Comparison of ENCODE assay signal across 8 mouse cellular contexts in genomic region chr11:33200764-33201625, GRCm38 (mm10). TPM values are rescaled to one million over a fixed set of nuclear protein-coding genes. Genes with fewer than 3 reads are reported as not detected.
A peak's percentile ranks its signal among the peaks of the same experiment; 100 is the strongest.
DNase-seq lines count a peak whose midpoint lies in the region; ATAC-seq and TF ChIP-seq lines count a peak whose summit lies in the region.

No protein-coding gene starts in this region.

- DNase-seq in heart, adult 8-10 months (ENCODE audit: low spot score): no peak
- peak; percentile 82 for DNase-seq in brain, embryonic 14.5 days (ENCODE audit: low read depth)
- DNase-seq in midbrain, postnatal 0 days (ENCODE audit: low spot score): peak; percentile 43
- DNase-seq in frontal cortex, adult 2 months (ENCODE audit: extremely low spot score in 1 of 2, low spot score in 1 of 2): no peak
- DNase-seq in urinary bladder, postnatal 10 days (ENCODE audit: low spot score): no peak

- peaks cover 30% of the 10 kb centered on the region for H3K4me1 ChIP-seq in heart, embryonic 12.5 days (replicated peaks)
- H3K4me1 ChIP-seq in forebrain, embryonic 16.5 days (replicated peaks; ENCODE audit: control insufficient read depth, insufficient read depth, low read length): peaks cover 31% of the 10 kb centered on the region
- H3K4me1 ChIP-seq in kidney, embryonic 16.5 days (ENCODE audit: insufficient read depth, low read length): peaks cover 26% of the 10 kb centered on the region
- no peaks in the 10 kb centered on the region for H3K4me1 ChIP-seq in midbrain, postnatal 0 days (ENCODE audit: insufficient read depth, low read length)

- H3K9me3 ChIP-seq in heart, embryonic 12.5 days (replicated peaks): peaks cover 9% of the 10 kb centered on the region
- peaks cover 5% of the 10 kb centered on the region; the same call in 1 of the 2 replicates for H3K9me3 ChIP-seq in forebrain, embryonic 16.5 days (ENCODE audit: control insufficient read depth, low read length)
- H3K9me3 ChIP-seq in kidney, embryonic 16.5 days (ENCODE audit: low read length): peaks cover 20% of the 10 kb centered on the region; the same call in 1 of the 2 replicates
- no peaks in the 10 kb centered on the region for H3K9me3 ChIP-seq in midbrain, postnatal 0 days (ENCODE audit: low read length)

- no peak for TF ChIP-seq POLR2A in brain, embryonic 14.5 days (IDR thresholded peaks at IDR 0.05; ENCODE audit: borderline replicate concordance, extremely low read depth, insufficient read depth, insufficient read length, poor library complexity, severe bottlenecking)

- no peak overlapping the region for H3K27ac ChIP-seq in heart, embryonic 12.5 days (ENCODE audit: poor library complexity, severe bottlenecking)
- H3K27ac ChIP-seq in forebrain, embryonic 16.5 days (ENCODE audit: low read length): no peak overlapping the region
- no peak overlapping the region for H3K27ac ChIP-seq in kidney, embryonic 16.5 days (ENCODE audit: low read length)
- no peak overlapping the region for H3K27ac ChIP-seq in midbrain, postnatal 0 days (ENCODE audit: low read depth, low read length)

- H3K4me2 ChIP-seq in heart, embryonic 12.5 days: peak overlapping the region; percentile 63
- H3K4me2 ChIP-seq in forebrain, embryonic 16.5 days (ENCODE audit: low read length): peak overlapping the region; percentile 38
- H3K4me2 ChIP-seq in kidney, embryonic 16.5 days (replicated peaks; ENCODE audit: low read depth, low read length): peak overlapping the region; percentile 54
- 0 out of 2 replicates have a peak overlapping the region, but pooled peaks have one; percentile 5 for H3K4me2 ChIP-seq in midbrain, postnatal 0 days (ENCODE audit: low read depth, low read length, poor library complexity, severe bottlenecking)

- TF ChIP-seq CTCF in brain, embryonic 14.5 days (IDR thresholded peaks at IDR 0.05; ENCODE audit: borderline replicate concordance, extremely low read depth, insufficient read depth, insufficient read length): no peak
- no peak for TF ChIP-seq CTCF in midbrain, postnatal 0 days (IDR thresholded peaks at IDR 0.05)

- peaks cover 94% of the 10 kb centered on the region for H3K27me3 ChIP-seq in heart, embryonic 12.5 days (replicated peaks)
- H3K27me3 ChIP-seq in forebrain, embryonic 16.5 days (replicated peaks; ENCODE audit: control insufficient read depth, insufficient read depth, low read length): peaks cover 77% of the 10 kb centered on the region
- peaks cover 100% of the 10 kb centered on the region for H3K27me3 ChIP-seq in kidney, embryonic 16.5 days (ENCODE audit: insufficient read depth, low read length)
- H3K27me3 ChIP-seq in midbrain, postnatal 0 days (ENCODE audit: insufficient read depth, low read length): peaks cover 77% of the 10 kb centered on the region

- H3K36me3 ChIP-seq in heart, embryonic 12.5 days: no peaks in the 10 kb centered on the region
- no peaks in the 10 kb centered on the region for H3K36me3 ChIP-seq in forebrain, embryonic 16.5 days (ENCODE audit: control insufficient read depth, insufficient read depth)
- no peaks in the 10 kb centered on the region for H3K36me3 ChIP-seq in kidney, embryonic 16.5 days (ENCODE audit: insufficient read depth, low read length)
- H3K36me3 ChIP-seq in midbrain, postnatal 0 days (ENCODE audit: insufficient read depth, low read length): no peaks in the 10 kb centered on the region

- ATAC-seq in heart, embryonic 12.5 days (ENCODE audit: insufficient number of reproducible peaks, low FRiP score): peak; percentile 37
- ATAC-seq in forebrain, embryonic 16.5 days: peak; percentile 57
- ATAC-seq in kidney, embryonic 16.5 days (ENCODE audit: low FRiP score, low TSS enrichment): peak; percentile 66
- 0 out of 2 replicates have a peak, but pooled peaks have one; percentile 28 for ATAC-seq in midbrain, postnatal 0 days (ENCODE audit: low FRiP score)

- H3K4me3 ChIP-seq in heart, embryonic 12.5 days: peak overlapping the region; percentile 36
- H3K4me3 ChIP-seq in forebrain, embryonic 16.5 days (replicated peaks; ENCODE audit: low read length): peak overlapping the region; percentile 26
- H3K4me3 ChIP-seq in kidney, embryonic 16.5 days (ENCODE audit: low read length): peak overlapping the region; percentile 33
- H3K4me3 ChIP-seq in midbrain, postnatal 0 days (ENCODE audit: low read depth, low read length): peak overlapping the region; percentile 12; the same call in 1 of the 2 replicates

- no peak overlapping the region for H3K9ac ChIP-seq in heart, embryonic 12.5 days
- no peak overlapping the region for H3K9ac ChIP-seq in forebrain, embryonic 16.5 days (replicated peaks; ENCODE audit: low read depth, low read length)
- H3K9ac ChIP-seq in kidney, embryonic 16.5 days (replicated peaks; ENCODE audit: low read length): 0 out of 2 replicates have a peak overlapping the region, but pooled peaks have one; percentile 1
- H3K9ac ChIP-seq in midbrain, postnatal 0 days (replicated peaks; ENCODE audit: low read length, poor library complexity, severe bottlenecking): no peak overlapping the region

- under 1% methylated on average over 70 of the region's 76 CpGs for WGBS in heart, embryonic 12.5 days
- under 1% methylated on average over 59 of the region's 76 CpGs for WGBS in forebrain, embryonic 16.5 days
- under 1% methylated on average over 76 of the region's 76 CpGs for WGBS in kidney, embryonic 16.5 days
- under 1% methylated on average over 71 of the region's 76 CpGs for WGBS in midbrain, postnatal 0 days

RNA-seq across cellular contexts. Expression of gene Tlx3, which starts 2.4 kb away (rescaled TPM):
- not detected in 2 replicates for polyA plus RNA-seq in heart, embryonic 12.5 days (2016; fragmentation: Nextera tagmentation; extraction: Ambion mirVana)
- not detected for total RNA-seq in heart, adult 8-10 months (2022)
- polyA plus RNA-seq in brain, embryonic 14.5 days (2012; rRNA removed): 3.3 and 12.1 TPM in 2 replicates
- polyA plus RNA-seq in forebrain, embryonic 16.5 days (2015; fragmentation: Nextera tagmentation; extraction: Ambion mirVana): not detected in 2 replicates
- polyA plus RNA-seq in kidney, embryonic 16.5 days (2015; fragmentation: Nextera tagmentation; extraction: Ambion mirVana): 0.14 TPM in 1 of 2 replicates, not detected in the other
- 2.5 and 7.2 TPM in 2 replicates for total RNA-seq in midbrain, postnatal 0 days (2014; rRNA removed)
- 0.22 TPM in 1 of 2 replicates, not detected in the other for polyA plus RNA-seq in midbrain, postnatal 0 days (2015; fragmentation: Nextera tagmentation; extraction: Ambion mirVana)
- not detected in 2 replicates for polyA plus RNA-seq in frontal cortex, adult 2 months (2012; rRNA removed)

RNA-seq across cellular contexts. Expression of gene Npm1, which starts 38.0 kb away (rescaled TPM):
- 513 and 525 TPM in 2 replicates for polyA plus RNA-seq in heart, embryonic 12.5 days (2016; fragmentation: Nextera tagmentation; extraction: Ambion mirVana)
- 100 to 1,000 TPM; 139 to 175 (median 148) TPM for total RNA-seq in heart, adult 8-10 months (2022)
- 459 and 569 TPM in 2 replicates for polyA plus RNA-seq in brain, embryonic 14.5 days (2012; rRNA removed)
- 479 and 511 TPM in 2 replicates for polyA plus RNA-seq in forebrain, embryonic 16.5 days (2015; fragmentation: Nextera tagmentation; extraction: Ambion mirVana)
- polyA plus RNA-seq in kidney, embryonic 16.5 days (2015; fragmentation: Nextera tagmentation; extraction: Ambion mirVana): 999 and 1,010 TPM in 2 replicates
- 303 and 313 TPM in 2 replicates for total RNA-seq in midbrain, postnatal 0 days (2014; rRNA removed)
- 321 and 334 TPM in 2 replicates for polyA plus RNA-seq in midbrain, postnatal 0 days (2015; fragmentation: Nextera tagmentation; extraction: Ambion mirVana)
- 229 and 238 TPM in 2 replicates for polyA plus RNA-seq in frontal cortex, adult 2 months (2012; rRNA removed)

RNA-seq across cellular contexts. Expression of gene Fgf18, which starts 53.8 kb away (rescaled TPM):
- 2.6 TPM in 2 replicates for polyA plus RNA-seq in heart, embryonic 12.5 days (2016; fragmentation: Nextera tagmentation; extraction: Ambion mirVana)
- 1 to 10 TPM; 3.0 to 5.6 (median 4.9) TPM for total RNA-seq in heart, adult 8-10 months (2022)
- 2.6 and 3.8 TPM in 2 replicates for polyA plus RNA-seq in brain, embryonic 14.5 days (2012; rRNA removed)
- polyA plus RNA-seq in forebrain, embryonic 16.5 days (2015; fragmentation: Nextera tagmentation; extraction: Ambion mirVana): 3.8 and 4.3 TPM in 2 replicates
- polyA plus RNA-seq in kidney, embryonic 16.5 days (2015; fragmentation: Nextera tagmentation; extraction: Ambion mirVana): 1.7 and 2.1 TPM in 2 replicates
- total RNA-seq in midbrain, postnatal 0 days (2014; rRNA removed): 6.7 and 10.8 TPM in 2 replicates
- 6.5 and 7.7 TPM in 2 replicates for polyA plus RNA-seq in midbrain, postnatal 0 days (2015; fragmentation: Nextera tagmentation; extraction: Ambion mirVana)
- polyA plus RNA-seq in frontal cortex, adult 2 months (2012; rRNA removed): 0.82 and 0.94 TPM in 2 replicates

Comparison
In these comparisons a context has a peak if more than half of its experiments do, and no peak if none do; other contexts are left out.
1. H3K4me2 ChIP-seq: peak in every context shown above with its lines; median percentile 63 in heart, embryonic 12.5 days; 54 in kidney, embryonic 16.5 days; 38 in forebrain, embryonic 16.5 days; 5 in midbrain, postnatal 0 days.
2. DNase-seq: peak in brain, embryonic 14.5 days (single experiment) and midbrain, postnatal 0 days (single experiment); none in heart, adult 8-10 months (single experiment), frontal cortex, adult 2 months (0 of 2) and urinary bladder, postnatal 10 days (single experiment).
3. Peak in every context shown above with its lines, with median percentiles within 50 percentile points of each other: ATAC-seq and H3K4me3 ChIP-seq.